Mouse (Mus musculus): ENCODE data around the gene Mmadhc.

Mmadhc gene

DNA sequence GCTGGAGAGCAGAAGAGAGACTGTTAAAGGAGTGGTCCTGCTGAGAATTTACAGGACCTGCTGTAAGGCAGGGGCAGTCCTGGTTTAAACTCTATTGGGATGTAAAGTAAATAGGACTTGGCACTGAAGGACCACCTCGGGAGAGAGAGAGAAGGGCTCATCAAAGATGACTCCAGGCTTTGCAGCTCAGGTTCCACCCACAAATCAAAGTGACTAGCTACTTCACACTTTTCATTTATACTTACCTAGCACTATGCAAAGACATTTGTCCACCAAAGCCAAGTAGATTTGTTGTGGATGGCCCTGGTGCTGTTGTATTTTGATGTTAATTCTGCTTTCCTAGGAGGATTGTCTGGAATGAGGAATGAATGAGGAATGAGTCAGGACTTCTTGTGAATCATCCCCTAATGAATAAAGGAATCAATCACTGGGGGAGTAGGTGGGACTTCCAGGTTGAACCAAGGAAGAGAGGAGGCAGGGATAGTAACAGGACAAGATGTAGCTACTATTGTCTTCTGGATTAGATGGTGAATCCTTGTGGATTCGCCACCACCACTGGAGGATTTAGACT lies 31.3 kb downstream of the Mmadhc start:
- peak; percentile 90 for DNase-seq (ENCODE audit: low read depth, low spot score)

DNA sequence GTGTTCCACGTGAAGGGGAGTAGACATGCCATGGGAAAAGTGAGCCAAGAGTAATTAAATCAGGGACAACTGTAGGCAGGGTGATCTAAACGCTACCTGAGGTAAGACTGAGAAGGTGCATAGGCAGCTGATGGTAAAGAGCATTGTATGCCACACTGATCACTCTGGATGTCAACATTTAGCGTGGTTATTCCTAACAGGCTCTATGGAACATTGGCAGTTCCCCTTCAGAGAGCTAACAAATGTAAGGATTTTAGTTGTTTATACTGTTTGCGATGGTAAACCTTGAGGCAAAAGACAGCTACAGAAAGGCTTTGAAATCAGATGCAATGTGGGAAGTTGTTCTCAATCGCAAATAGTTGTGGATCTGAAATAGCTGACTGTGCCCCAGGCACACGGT lies 32.5 kb downstream of the Mmadhc start:
- no peak for DNase-seq (ENCODE audit: low read depth, low spot score)

DNA sequence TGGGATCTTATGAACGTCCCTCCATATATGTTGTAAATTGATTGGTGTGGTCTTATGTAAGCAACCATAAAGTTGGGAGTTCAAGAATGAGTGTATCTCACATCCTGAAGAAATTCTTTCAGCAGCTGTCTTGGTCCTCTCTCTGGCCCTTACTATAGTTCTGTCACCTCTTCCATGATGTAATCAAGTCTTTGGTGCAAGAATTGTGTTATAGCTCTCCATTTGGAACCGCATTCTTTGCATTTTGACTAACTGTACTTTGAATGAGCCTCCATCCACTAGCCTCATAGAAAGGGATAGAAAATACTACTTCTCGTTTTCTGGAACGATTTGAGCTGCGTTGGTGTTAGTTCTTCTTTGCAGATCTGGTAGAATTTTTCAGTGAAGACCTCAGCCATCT lies 41.6 kb downstream of the Mmadhc start:
- DNase-seq (ENCODE audit: low read depth, low spot score) = no peak

GRCm38 (mm10) chr2:50248551-50248950 lies 48.0 kb downstream of the Mmadhc start:
- no peak for DNase-seq (ENCODE audit: low read depth, low spot score)

- no peak for DNase-seq (ENCODE audit: low read depth, low spot score)
These were observed 63.1 kb downstream of the Mmadhc start for GRCm38 (mm10) chr2:50233491-50233890.

Measured in ZHBTc4 (cell line).